Mouse (Mus musculus): Measurements from ENCODE around the gene Phtf2. TPM values are rescaled to one million over a fixed set of nuclear protein-coding genes. Genes with fewer than 3 reads are reported as not detected.
"Not testable (repeated sequence)": the region's sequence is repeated elsewhere in the genome, so short reads cannot be mapped to it uniquely, and the experiment has no call there.

The Phtf2 gene
- polyA plus RNA-seq, 1 experiment, result 1.0 TPM

GRCm38 (mm10) chr5:20781116-20781515, 100.8 kb downstream of the Phtf2 start:
- Histone ChIP-seq H3K27me3 (replicated peaks) (no peaks in the 10 kb centered on the region), H3K36me3 (replicated peaks; ENCODE audit: low read length) (peaks cover 72% of the 10 kb centered on the region), H3K4me1 (peaks cover 32% of the 10 kb centered on the region), H3K4me3 (replicated peaks) (no peak overlapping the region), H3K9me3 (no peaks in the 10 kb centered on the region)
- TF ChIP-seq GATA1 (IDR thresholded peaks at IDR 0.05; ENCODE audit: borderline replicate concordance, low read length), result no peak
- TF ChIP-seq FLI1 (IDR thresholded peaks at IDR 0.05; ENCODE audit: low read length), result no peak

DNA sequence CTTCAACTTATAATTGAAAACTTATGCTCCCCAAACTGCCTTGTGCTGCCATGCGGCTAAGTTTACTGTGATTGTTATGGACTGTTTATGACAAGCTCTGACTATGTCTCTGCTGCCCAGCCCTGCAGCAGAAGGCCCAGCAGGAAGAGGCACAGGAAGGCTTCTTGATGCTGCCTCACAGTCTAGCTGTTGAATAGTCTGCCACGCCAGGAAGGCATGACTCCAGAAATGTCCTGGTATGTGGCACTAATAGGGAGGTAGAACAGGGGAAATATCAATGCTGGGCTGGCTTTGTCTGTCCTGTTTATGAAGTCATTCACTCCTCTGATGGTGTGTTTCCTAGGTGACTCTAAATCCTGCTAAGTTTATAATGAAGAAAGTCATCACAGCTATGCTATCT, 102.7 kb downstream of the Phtf2 start:
- peaks cover 29% of the 10 kb centered on the region for H3K4me1 ChIP-seq
- peaks cover 67% of the 10 kb centered on the region for H3K36me3 ChIP-seq (replicated peaks; ENCODE audit: low read length)
- no peak for TF ChIP-seq GATA1 (IDR thresholded peaks at IDR 0.05; ENCODE audit: borderline replicate concordance, low read length)
- no peak for TF ChIP-seq FLI1 (IDR thresholded peaks at IDR 0.05; ENCODE audit: low read length)
- H3K27me3 ChIP-seq (replicated peaks), result no peaks in the 10 kb centered on the region
- H3K4me3 ChIP-seq (replicated peaks), result peak overlapping the region; percentile 50
- no peaks in the 10 kb centered on the region for H3K9me3 ChIP-seq

- Histone ChIP-seq H3K27me3 (replicated peaks) (no peaks in the 10 kb centered on the region), H3K36me3 (replicated peaks; ENCODE audit: low read length) (peaks cover 67% of the 10 kb centered on the region), H3K9me3 (no peaks in the 10 kb centered on the region), H3K4me1 (peaks cover 29% of the 10 kb centered on the region), H3K4me3 (replicated peaks) (no peak overlapping the region)
- no peak for TF ChIP-seq GATA1 (IDR thresholded peaks at IDR 0.05; ENCODE audit: borderline replicate concordance, low read length)
- no peak for TF ChIP-seq FLI1 (IDR thresholded peaks at IDR 0.05; ENCODE audit: low read length)
Measured at GRCm38 (mm10) chr5:20778274-20778984, 103.5 kb downstream of the Phtf2 start.

GRCm38 (mm10) chr5:20773341-20773740, 108.6 kb downstream of the Phtf2 start:
- Histone ChIP-seq H3K9me3 (no peaks in the 10 kb centered on the region), H3K27me3 (replicated peaks) (no peaks in the 10 kb centered on the region)

GRCm38 (mm10) chr5:20765365-20765920, 116.5 kb downstream of the Phtf2 start:
- peaks cover 72% of the 10 kb centered on the region for H3K36me3 ChIP-seq (replicated peaks; ENCODE audit: low read length)
- H3K4me3 ChIP-seq (replicated peaks), result no peak overlapping the region
- TF ChIP-seq FLI1 (IDR thresholded peaks at IDR 0.05; ENCODE audit: low read length) (no peak), GATA1 (IDR thresholded peaks at IDR 0.05; ENCODE audit: borderline replicate concordance, low read length) (no peak)
- 0 out of 2 replicates have a peak, but pooled peaks cover 3% of the 10 kb centered on the region for H3K4me1 ChIP-seq
- no peaks in the 10 kb centered on the region for H3K27me3 ChIP-seq (replicated peaks)
- no peaks in the 10 kb centered on the region for H3K9me3 ChIP-seq

More at GRCm38 (mm10) chr5:20773341-20773740, 108.6 kb downstream of the Phtf2 start:
- TF ChIP-seq GATA1 (IDR thresholded peaks at IDR 0.05; ENCODE audit: borderline replicate concordance, low read length) (no peak), FLI1 (IDR thresholded peaks at IDR 0.05; ENCODE audit: low read length) (no peak)
- Histone ChIP-seq H3K4me3 (replicated peaks) (no peak overlapping the region), H3K4me1 (peaks cover 3% of the 10 kb centered on the region), H3K36me3 (replicated peaks; ENCODE audit: low read length) (peaks cover 64% of the 10 kb centered on the region)

DNA sequence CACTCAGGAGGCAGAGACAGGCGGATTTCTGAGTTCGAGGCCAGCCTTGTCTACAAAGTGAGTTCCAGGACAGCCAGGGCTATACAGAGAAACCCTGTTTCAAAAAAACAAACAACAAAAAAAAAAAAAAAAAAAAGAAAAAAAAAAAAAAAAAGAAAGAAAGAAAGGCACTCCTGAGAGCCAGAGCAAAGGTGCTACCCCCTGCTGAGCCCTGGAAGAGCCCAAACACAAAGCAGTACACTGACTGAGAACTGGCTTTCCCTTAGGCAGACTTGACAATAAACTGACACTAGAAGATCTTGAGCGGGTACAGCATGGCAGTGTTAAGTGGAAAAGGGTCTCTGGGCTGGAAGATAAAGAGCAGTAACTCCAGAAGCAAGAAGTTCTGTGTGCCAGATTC, 119.5 kb downstream of the Phtf2 start:
- not testable (repeated sequence) for H3K27me3 ChIP-seq (replicated peaks); H3K4me3 ChIP-seq (replicated peaks); H3K4me1 ChIP-seq; H3K9me3 ChIP-seq
- peaks cover 78% of the 10 kb centered on the region for H3K36me3 ChIP-seq (replicated peaks; ENCODE audit: low read length)

DNA sequence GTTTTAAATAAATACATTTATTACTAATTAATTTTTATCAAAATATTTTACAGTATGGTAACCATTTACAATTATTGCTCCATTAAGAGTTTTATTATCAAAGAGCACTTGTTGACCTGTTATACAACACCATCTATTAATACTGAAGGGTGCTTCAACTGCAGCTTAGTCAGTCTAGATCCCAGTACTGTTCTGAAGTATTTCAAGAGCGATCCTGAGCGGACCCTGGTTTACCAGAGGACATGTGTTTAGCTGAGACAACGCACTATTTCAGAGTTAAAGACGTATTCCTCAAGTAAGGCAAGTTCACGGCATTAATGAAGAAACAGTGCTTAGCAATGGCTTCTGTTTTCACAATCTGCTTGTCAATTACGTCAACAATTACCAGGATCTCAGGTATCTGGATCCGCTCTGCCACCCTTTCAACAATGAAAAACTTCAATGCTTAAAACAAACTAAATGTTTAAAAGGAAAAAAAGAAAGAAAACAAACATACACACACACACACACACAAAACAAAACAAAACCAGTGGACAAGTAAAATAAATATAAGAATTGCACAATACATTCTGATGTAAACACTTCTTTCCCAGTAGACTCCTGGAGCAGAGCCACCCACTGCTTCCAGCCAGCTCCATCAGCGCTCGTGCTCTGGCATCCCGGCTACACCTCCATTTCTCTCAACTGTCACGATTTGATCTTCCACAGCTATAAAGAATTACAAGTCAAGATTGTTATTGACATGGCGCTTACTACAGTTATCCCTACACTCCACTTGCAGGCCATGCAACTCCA, 121.4 kb downstream of the Phtf2 start:
- H3K4me3 ChIP-seq (replicated peaks), result no peak overlapping the region
- peaks cover 62% of the 10 kb centered on the region for H3K36me3 ChIP-seq (replicated peaks; ENCODE audit: low read length)
- 0 out of 2 replicates have a peak, but pooled peaks cover 1% of the 10 kb centered on the region for H3K4me1 ChIP-seq
- TF ChIP-seq FLI1 (IDR thresholded peaks at IDR 0.05; ENCODE audit: low read length) (no peak), GATA1 (IDR thresholded peaks at IDR 0.05; ENCODE audit: borderline replicate concordance, low read length) (no peak)
- H3K27me3 ChIP-seq (replicated peaks), result no peaks in the 10 kb centered on the region
- no peaks in the 10 kb centered on the region for H3K9me3 ChIP-seq

DNA sequence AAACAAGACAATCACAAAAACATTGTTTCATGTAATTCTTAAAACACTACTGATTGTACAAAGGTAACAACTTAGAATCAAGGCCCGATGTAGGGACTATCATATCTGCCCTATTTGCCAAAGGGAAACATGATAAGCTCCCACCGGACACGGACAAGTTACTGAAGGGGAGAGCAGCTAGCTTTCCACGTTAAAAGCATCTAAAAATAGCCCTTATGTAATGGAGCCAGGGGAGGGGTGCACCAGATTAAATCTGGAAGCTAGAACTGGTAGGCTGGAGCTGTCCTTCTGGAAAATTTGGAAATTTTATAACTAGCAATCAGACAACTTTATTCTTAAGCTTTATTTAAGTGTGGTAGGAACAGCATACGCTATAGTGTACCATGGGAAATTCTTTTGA, 122.2 kb downstream of the Phtf2 start:
- no peaks in the 10 kb centered on the region for H3K4me1 ChIP-seq
- TF ChIP-seq GATA1 (IDR thresholded peaks at IDR 0.05; ENCODE audit: borderline replicate concordance, low read length) (no peak), FLI1 (IDR thresholded peaks at IDR 0.05; ENCODE audit: low read length) (no peak)
- peaks cover 54% of the 10 kb centered on the region for H3K36me3 ChIP-seq (replicated peaks; ENCODE audit: low read length)
- no peaks in the 10 kb centered on the region for H3K9me3 ChIP-seq
- no peak overlapping the region for H3K4me3 ChIP-seq (replicated peaks)
- H3K27me3 ChIP-seq (replicated peaks), result no peaks in the 10 kb centered on the region

DNA sequence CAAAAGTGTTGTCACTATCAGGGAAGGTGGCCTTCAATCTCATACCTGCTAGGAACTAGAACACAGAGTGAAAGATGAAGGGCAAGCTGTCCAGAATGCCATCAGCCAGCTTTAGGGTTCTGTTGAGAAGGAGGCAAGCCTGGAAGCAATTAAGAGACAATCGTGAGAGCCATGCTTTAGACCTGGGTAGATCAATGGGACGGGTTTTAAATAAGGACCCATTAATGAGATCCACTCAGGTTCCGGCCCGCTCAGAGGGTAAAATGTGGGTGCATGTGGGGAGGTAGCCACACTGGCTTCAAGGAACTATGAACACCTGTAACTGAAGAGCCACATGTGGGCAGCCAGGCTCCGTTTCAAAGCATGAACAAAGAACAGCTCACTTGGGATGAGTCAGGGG, 128.0 kb downstream of the Phtf2 start:
- Histone ChIP-seq H3K4me1 (peaks cover 16% of the 10 kb centered on the region), H3K36me3 (replicated peaks; ENCODE audit: low read length) (peaks cover 11% of the 10 kb centered on the region), H3K4me3 (replicated peaks) (no peak overlapping the region), H3K9me3 (no peaks in the 10 kb centered on the region), H3K27me3 (replicated peaks) (no peaks in the 10 kb centered on the region)
- TF ChIP-seq FLI1 (IDR thresholded peaks at IDR 0.05; ENCODE audit: low read length), result no peak
- TF ChIP-seq GATA1 (IDR thresholded peaks at IDR 0.05; ENCODE audit: borderline replicate concordance, low read length), result no peak

- Histone ChIP-seq H3K27me3 (replicated peaks) (no peaks in the 10 kb centered on the region), H3K9me3 (no peaks in the 10 kb centered on the region), H3K4me3 (replicated peaks) (no peak overlapping the region), H3K36me3 (replicated peaks; ENCODE audit: low read length) (peaks cover 4% of the 10 kb centered on the region), H3K4me1 (peaks cover 18% of the 10 kb centered on the region)
- TF ChIP-seq FLI1 (IDR thresholded peaks at IDR 0.05; ENCODE audit: low read length), result no peak
- no peak for TF ChIP-seq GATA1 (IDR thresholded peaks at IDR 0.05; ENCODE audit: borderline replicate concordance, low read length)
Measured at GRCm38 (mm10) chr5:20753096-20753495, 128.8 kb downstream of the Phtf2 start.

Measured in megakaryocyte, embryonic 14.5 days (primary cell).